Mouse (Mus musculus) gastrocnemius, adult 18-20 months (tissue): ENCODE measurements around the gene Ermn. TPM values are rescaled to one million over a fixed set of nuclear protein-coding genes. Genes with fewer than 3 reads are reported as not detected.
A peak's percentile ranks its signal among the peaks of the same experiment; 100 is the strongest.

Source experiments
- DNase-seq: peaks from one replicate; pipeline ENCODE4 v3.0.0; 2021; ENCODE audit warnings: low spot score
- long read RNA-seq, 2 experiments: library from polyadenylated mRNA; stranded (forward); transcript quantifications; one replicate each; pipeline ENCODE4 v2.0.0; 2021
- total RNA-seq, 2 experiments: library from RNA; stranded (reverse); gene quantifications; 2 replicates each; pipeline ENCODE4 v1.2.3; 2021

The Ermn gene
- total RNA-seq = not detected
- long read RNA-seq, experiment 1 = 0 reads
- long read RNA-seq, experiment 2 = 0 reads

GRCm38 (mm10) chr2:58052821-58053581, at the start of gene Ermn:
TSS of gene Ermn (minus strand) at chr2:58052864.
- no peak for DNase-seq

DNA sequence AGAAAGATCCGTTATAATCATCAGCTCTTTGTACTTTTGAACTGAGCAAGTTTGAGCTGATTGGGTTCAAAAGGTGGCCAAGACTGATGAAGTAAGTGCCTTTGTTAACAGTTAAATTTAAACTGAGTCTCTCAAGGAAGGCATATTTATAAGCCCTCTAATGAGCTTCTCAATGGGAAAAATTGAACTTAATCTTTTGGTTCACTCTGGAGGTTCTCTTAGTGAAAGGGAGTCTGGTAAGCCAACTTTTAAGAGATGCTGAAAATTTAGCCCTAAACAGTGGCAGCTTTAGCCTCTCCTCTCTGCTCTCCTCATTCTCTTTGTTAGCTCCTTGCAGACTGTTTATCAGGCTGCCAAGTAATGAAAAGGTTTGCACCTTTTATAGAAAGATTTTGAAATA, 42.2 kb upstream of the Ermn start:
- no peak for DNase-seq

GRCm38 (mm10) chr2:58086420-58086819, 33.8 kb upstream of the Ermn start:
- no peak for DNase-seq

GRCm38 (mm10) chr2:58079849-58080248, 27.2 kb upstream of the Ermn start:
- DNase-seq = no peak

DNA sequence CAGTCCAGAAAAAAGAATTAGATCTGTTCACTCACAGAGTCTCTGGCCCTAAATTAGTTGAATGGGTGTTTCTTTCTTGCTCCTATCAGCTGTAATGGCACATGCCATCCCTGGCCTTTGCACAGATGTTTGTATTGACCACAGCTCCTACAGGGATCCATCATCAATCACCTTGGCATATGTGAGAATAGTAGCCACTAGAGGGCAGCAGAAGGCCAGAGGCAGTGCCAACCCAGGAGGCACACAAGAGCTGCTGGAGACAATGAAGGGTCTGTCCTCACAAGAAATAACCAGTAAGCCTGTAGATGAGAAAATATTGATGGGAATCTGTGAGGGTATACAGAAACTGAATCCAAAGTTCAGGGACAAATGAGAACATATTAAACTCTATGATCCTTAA, 2.7 kb upstream of the Ermn start:
- DNase-seq = peak; percentile 27

DNA sequence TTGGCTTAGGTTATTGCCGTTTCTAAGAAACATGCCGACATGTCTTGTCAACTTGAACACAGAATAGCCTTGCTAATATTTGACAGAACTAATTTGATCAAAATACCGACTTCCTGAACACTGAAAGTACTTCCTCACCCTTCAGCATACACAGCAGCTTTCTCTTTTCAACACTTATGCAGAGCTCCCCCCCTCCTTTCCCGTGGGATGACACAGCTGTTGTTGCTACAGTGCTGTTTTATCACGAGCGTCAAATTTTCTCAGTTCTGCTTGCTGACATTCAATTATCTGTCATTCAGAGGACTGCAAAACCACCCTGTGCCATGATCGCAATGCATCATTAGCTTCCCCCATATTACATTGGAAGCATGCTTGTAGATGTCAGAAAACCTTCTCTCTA, 10.8 kb downstream of the Ermn start:
- no peak for DNase-seq

GRCm38 (mm10) chr2:58036926-58037325, 15.7 kb downstream of the Ermn start:
- DNase-seq = no peak

DNA sequence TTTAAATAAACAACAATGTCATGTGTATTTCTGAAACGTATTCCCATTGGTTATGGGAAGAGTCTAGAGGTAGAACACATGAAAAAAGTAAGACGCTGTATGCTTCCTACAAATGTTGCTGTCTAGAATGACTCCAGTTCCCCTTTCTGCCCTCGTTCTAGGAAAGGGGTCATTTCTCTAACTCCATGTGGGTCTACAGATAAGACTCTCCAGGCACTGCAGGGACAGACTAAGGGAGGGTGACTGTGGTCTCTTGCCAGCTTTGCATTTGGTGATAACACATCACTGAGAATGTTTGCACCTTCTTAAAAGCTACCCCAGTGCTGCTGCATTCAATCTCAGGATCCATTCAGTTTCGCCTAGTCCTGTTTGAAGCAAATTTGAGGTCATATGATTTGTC, 17.0 kb downstream of the Ermn start:
- no peak for DNase-seq

DNA sequence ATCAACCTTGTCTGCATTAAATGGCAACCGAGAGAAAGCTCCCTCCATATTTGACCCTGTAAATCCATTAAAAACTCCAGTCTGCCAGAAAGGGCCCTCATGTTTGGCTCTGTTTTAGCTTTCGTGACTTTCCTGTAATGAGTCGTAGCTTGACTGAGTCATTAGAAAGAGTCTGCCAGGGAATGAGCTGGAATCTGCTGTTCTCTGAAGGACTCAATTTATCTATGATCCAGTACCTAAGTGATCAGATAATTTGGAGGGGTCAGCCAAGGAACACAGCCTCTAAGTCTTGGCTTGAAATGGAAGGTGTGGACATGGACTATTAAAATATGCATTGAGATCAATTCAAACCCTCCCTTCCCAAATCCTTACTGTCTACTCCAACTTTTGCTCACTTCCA, 21.2 kb downstream of the Ermn start:
- no peak for DNase-seq

DNA sequence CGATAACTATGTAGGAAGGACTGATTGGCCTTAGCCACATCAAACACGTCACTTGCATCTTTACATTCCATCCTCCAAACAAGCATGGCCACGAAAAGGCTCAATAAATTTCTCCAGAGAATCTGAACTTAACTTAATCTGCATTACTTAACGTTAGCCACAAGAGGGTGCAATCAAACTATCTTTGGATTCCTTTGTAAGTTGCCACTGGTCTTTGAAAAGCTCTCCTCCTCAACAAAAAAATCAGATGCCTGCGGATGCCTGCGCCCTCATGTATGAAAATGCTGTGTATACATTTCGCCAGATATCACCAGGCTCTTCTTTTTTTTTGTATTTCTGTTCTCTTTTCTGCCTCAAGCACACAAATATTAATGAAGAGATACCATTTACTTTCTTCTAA, 23.3 kb downstream of the Ermn start:
- no peak for DNase-seq

DNA sequence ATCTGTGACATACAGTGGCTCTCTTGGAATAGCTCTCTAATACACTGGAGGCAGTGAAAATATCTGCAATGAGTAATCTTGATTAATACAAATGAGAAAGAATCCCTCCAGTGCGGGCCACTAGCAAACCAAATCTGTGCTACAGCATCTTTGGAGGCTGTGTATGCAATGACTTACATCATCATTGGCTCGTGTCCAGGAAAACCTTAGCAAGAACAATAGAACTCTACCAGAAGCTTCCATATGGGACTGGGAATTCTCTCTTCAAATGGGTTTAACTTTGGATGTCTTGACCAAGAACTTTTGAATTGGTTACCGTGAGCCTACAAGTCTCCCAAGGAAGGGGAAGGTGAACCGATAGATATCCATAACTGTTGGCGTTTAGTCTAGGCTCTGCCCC, 25.9 kb downstream of the Ermn start:
- DNase-seq = no peak

DNA sequence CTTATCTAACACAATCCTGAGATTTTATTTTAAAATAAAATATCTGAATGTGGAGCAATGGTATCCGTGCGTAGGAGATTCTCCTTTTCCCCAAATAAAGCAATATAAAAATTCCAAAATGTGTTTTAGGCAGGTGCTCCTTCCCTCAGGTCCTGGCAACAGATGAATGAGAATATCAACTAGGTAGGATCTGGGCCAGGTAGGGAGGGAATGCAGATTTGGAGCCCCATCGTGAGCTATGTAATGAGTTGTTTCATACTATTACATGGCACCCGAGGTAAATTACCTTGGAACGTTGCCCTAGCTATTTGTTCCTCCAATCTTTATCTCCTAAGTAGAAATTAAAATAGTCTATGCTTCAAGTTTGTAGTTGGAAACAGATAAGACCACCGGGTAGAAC, 29.1 kb downstream of the Ermn start:
- no peak for DNase-seq

- DNase-seq = no peak
These were observed 45.6 kb downstream of the Ermn start for GRCm38 (mm10) chr2:58007081-58007480.

DNA sequence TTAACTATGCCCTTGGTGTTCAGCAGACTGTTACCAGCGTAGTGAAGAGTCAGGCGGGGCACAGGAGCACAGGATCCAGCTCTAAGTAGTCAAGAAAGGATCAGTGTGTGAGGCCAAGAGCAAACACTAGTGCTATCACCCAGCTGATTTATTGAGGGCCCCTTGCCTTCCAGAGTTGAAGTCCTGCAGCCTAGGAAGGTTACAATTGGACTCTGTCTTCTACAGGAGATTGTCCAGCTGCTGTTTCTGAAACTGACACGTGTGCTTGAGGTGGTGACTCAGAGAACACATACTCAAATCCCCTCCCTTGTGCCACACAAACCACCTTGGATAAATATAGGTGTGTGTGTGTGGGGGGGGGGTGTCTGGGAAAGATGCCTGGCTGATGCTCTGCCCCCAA, 51.2 kb downstream of the Ermn start:
- DNase-seq = no peak

DNA sequence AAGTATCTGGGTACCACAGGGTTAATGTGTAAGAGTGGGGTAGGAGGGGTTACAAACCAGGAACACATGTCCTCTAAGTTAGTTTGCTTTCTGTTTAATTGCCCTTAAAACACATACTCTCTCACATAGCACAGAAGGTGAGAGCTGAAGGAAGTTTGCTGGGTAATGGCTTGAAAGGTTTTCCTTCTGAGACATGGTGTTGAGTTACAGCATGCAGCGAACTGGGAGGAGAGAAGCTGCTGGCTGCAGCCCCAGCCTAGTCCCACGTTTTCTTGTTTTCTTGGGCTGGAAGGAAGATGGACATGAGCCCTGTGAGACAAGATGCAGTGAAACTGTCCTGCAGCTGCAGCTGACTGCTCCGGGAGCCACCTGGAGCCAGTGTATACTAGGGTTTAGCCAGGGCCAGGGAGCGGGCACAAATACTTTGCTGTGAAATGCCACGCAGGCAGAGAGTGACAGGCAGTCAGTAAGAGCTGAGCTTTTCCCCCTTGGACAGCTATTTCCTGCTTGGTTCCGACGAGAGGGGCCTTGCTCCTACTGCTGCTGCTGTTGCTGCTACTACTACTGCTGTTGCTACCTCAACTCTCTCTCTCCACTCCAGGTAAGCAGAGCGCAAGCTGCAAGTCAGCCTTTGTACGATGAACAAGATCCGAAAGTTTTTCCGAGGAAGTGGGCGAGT, 54.8 kb downstream of the Ermn start, which contains the start of gene Galnt5:
Gene Galnt5 (plus strand): TSS at position 133 of the 679 bp plus-strand sequence.
- DNase-seq = peak; percentile 3

Other genes with a start within 250 kb of the Ermn start
- 1 to 10 TPM; 1.2 to 1.4 TPM for gene Galnt5, start 55.0 kb downstream of the Ermn start, total RNA-seq
- gene Cytip, start 142.7 kb upstream of the Ermn start, total RNA-seq = under 1 TPM; 0.14 to 0.27 TPM